Mouse (Mus musculus): ENCODE results near the gene Dnaja3. TPM values are rescaled to one million over a fixed set of nuclear protein-coding genes. Genes with fewer than 3 reads are reported as not detected.
"Not testable (repeated sequence)": the region's sequence is repeated elsewhere in the genome, so short reads cannot be mapped to it uniquely, and the experiment has no call there.

The Dnaja3 gene
- total RNA-seq, 2 experiments from 2014 or later, result 59.4 to 66.5 TPM

DNA sequence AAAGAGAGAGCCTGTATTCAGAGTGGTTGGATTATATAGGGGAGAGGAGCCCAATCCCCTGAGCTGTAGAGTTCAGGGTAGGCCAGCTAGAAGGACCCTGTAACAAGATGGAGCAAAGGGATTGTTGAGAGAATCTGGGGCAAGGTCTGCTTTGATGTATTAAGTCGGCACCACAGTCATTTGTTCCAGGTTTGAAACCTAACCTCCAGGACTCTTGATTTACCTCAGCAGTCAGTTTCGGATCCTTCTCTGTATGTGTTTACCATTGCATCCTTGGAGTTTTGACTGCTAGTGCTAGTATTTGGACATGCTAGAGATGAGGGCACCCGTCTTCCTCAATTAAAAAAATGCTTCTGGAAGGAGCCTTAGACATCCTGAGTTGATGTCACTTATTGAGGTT is 112.4 kb downstream of the Dnaja3 start:
- intact Hi-C loops (cut with DNase I), result no loop called here
- no peak for DNase-seq (ENCODE audit: low spot score in 2 of 2)

DNA sequence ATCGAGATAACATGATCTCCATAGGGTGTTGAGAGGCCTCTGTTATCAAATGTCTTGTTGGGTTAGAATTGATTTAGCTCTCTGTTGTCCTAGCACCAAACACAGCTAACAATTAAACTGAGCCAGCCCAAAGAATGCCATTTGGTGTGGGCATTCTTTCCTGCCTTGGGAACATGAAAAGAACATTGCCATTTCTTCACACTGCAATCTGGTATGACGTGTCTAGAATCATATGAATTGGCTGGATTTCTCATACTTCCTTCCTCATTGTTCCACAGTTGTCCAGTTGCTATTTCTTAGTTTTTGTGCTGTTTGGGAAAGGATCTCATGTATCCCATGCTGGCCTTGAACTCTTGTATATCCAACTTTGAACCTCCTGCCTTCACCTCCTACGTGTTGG is 114.3 kb downstream of the Dnaja3 start:
- DNase-seq (ENCODE audit: low spot score in 2 of 2), result no peak
- intact Hi-C loops (cut with DNase I), result no loop called here

DNA sequence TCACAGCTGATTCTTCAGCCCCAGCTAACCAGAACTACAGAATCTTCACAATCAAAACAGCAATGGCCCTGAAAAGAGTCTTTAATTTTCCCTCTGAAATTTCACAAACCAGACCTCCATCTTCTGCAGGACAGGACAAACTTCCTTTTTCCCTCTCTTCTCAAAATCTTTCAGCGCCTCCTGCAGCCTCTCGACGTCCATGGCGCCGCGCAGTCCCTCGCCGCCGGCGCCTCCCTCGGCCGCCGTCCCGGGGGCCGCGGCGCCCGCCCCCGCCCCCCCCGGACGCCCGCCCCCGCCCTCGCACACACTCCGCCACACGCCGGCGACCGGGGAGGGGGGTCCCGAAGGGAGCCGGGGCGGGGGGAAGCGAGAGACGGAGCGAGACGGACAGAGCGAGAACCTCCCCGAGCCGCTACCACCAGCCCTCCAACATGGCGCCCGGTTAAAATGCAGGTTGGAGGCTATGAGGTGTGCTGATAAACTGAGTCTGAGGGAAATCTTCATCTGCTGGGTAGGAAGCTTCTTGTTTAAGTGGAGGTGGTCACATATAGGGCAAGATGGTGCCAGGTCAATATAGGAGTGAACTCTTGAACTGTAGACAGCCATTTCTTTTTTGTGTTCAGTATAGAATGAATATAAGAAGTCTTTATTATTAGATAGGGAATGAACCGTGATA is 117.0 kb downstream of the Dnaja3 start:
- intact Hi-C loops (cut with DNase I); DNase-seq (ENCODE audit: low spot score in 2 of 2): not testable (repeated sequence)

Other genes starting within 250 kb of the Dnaja3 start
- 10 to 100 TPM; 72.5 to 78.6 TPM for gene Adcy9, start 219.5 kb upstream of the Dnaja3 start, total RNA-seq (2021)
- gene Srl, start 98.2 kb upstream of the Dnaja3 start, total RNA-seq (2021), result 1 to 10 TPM; 6.7 to 9.6 TPM
- 1 to 10 TPM; 3.3 TPM for gene Tfap4, start 80.1 kb upstream of the Dnaja3 start, total RNA-seq (2021)
- 10 to 100 TPM; 12.0 to 13.2 TPM for gene Glis2, start 45.3 kb upstream of the Dnaja3 start, total RNA-seq (2021)
- gene Pam16, start 15.0 kb upstream of the Dnaja3 start, total RNA-seq (2021), result 10 to 100 TPM; 75.3 to 86.0 TPM
- 10 to 100 TPM in 1 of 2 experiments, 1 to 10 TPM in 1; 9.8 to 11.2 TPM for gene Vasn, start within 50 bp of the Dnaja3 start, total RNA-seq (2021)
- 100 to 1,000 TPM in 1 of 2 experiments, 10 to 100 TPM in 1; 88.4 to 100 TPM for gene Coro7, start 39.8 kb downstream of the Dnaja3 start, total RNA-seq (2021)
- 10 to 100 TPM; 10.8 to 11.0 TPM for gene Nmral1, start 79.4 kb downstream of the Dnaja3 start, total RNA-seq (2021)
- gene Hmox2, start 86.4 kb downstream of the Dnaja3 start, total RNA-seq (2021), result 10 to 100 TPM; 77.2 to 88.6 TPM
- gene Cdip1, start 150.3 kb downstream of the Dnaja3 start, total RNA-seq (2021), result 100 to 1,000 TPM; 189 to 197 TPM
- gene 4930562C15Rik, start 195.4 kb downstream of the Dnaja3 start, total RNA-seq (2021), result not detected
- 10 to 100 TPM; 83.9 to 86.9 TPM for gene Ubald1, start 240.3 kb downstream of the Dnaja3 start, total RNA-seq (2021)
- 100 to 1,000 TPM; 207 to 218 TPM for gene Mgrn1, start 246.3 kb downstream of the Dnaja3 start, total RNA-seq (2021)

Data from left cerebral cortex, postnatal 36 days (tissue).